Mouse (Mus musculus) forebrain, embryonic 14.5 days (tissue): ENCODE data around the gene Kcnc1. TPM values are rescaled to one million over a fixed set of nuclear protein-coding genes. Genes with fewer than 3 reads are reported as not detected.

Source experiments
- ATAC-seq: fragments of 200-750 bp; cut with Nextera tagmentation; 2 replicates; pipeline ENCODE4 v1.8.0; 2017; ENCODE audit warnings: mild to moderate bottlenecking, moderate library complexity
- DNase-seq: peaks from one replicate; pipeline ENCODE4 v3.0.0-alpha.2; 2015; ENCODE audit warnings: low spot score
- H3K27ac ChIP-seq: fragments of 300-500 bp; sonication (generic); 2 replicates; pipeline ENCODE4 v1.5.1; 2014; ENCODE audit warnings: low read depth, mild to moderate bottlenecking, control low read depth, low read length, moderate library complexity
- H3K27me3 ChIP-seq: fragments of 300-500 bp; sonication (generic); replicated peaks from 2 replicates; pipeline ENCODE4 v1.6.1; 2014; ENCODE audit warnings: low read length, control low read depth, mixed read lengths; ENCODE audit not compliant: control insufficient read depth, insufficient read depth
- H3K36me3 ChIP-seq: fragments of 300-500 bp; sonication (generic); 2 replicates; pipeline ENCODE4 v1.6.1; 2014; ENCODE audit warnings: low read length, control low read depth; ENCODE audit not compliant: control insufficient read depth, insufficient read depth
- H3K4me1 ChIP-seq: fragments of 300-500 bp; sonication (generic); 2 replicates; pipeline ENCODE4 v1.6.1; 2014; ENCODE audit warnings: antibody characterized with exemption, low read length, control low read depth; ENCODE audit not compliant: control insufficient read depth, insufficient read depth
- H3K4me2 ChIP-seq: fragments of 300-500 bp; sonication (generic); 2 replicates; pipeline ENCODE4 v1.6.1; 2014; ENCODE audit warnings: mild to moderate bottlenecking, control low read depth, low read length
- H3K4me3 ChIP-seq: fragments of 300-500 bp; sonication (generic); 2 replicates; pipeline ENCODE4 v1.5.1; 2014; ENCODE audit warnings: low read depth, low read length, control low read depth
- H3K9ac ChIP-seq: fragments of 300-500 bp; sonication (generic); 2 replicates; pipeline ENCODE4 v1.6.1; 2014; ENCODE audit warnings: mild to moderate bottlenecking, low read length, control low read depth, moderate library complexity
- H3K9me3 ChIP-seq: fragments of 300-500 bp; sonication (generic); replicated peaks from 2 replicates; pipeline ENCODE4 v1.6.1; 2016; ENCODE audit warnings: low read length, control low read depth, mixed read lengths; ENCODE audit not compliant: control insufficient read depth
- WGBS: fragments of 180-500 bp; shearing (Covaris S2); extraction: QIAGEN DNeasy Blood & Tissue Kit; methylation state at CpG from one replicate; pipeline ENCODE4 v1.1.7; 2014; 5-methylcytosine and 5-hydroxymethylcytosine counted together
- polyA plus RNA-seq: library from polyadenylated mRNA; unstranded; fragments of >200 nt; fragmentation: Nextera tagmentation; extraction: Ambion mirVana; gene quantifications from 2 replicates; pipeline ENCODE4 v1.2.1, GENCODE M21; 2014

Gene Kcnc1
- polyA plus RNA-seq, 1 experiment from 2014 or later = 3.6 TPM

DNA sequence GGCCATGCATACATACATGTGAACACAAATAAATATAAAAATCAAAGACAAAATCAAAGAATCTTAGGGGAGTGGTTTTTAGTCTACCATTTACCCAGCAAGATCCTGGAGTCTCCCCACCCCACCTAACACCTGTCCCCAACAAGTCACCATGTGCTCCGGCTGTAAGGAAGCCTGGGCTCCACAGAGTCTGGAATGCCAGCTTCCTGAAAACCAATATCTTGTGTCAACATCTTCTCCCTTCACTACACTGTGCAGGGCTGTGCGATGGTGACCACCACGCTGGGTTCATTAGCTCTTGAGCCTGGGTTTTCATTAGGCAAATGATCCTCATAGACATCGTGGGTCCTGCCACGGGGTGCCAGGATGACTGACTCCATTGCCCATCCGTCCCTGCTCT, 87.9 kb downstream of the Kcnc1 start:
- Histone ChIP-seq H3K27ac (no peak overlapping the region), H3K4me3 (no peak overlapping the region), H3K4me2 (no peak overlapping the region), H3K36me3 (no peaks in the 10 kb centered on the region), H3K4me1 (no peaks in the 10 kb centered on the region), H3K9ac (no peak overlapping the region), H3K9me3 (no peaks in the 10 kb centered on the region), H3K27me3 (no peaks in the 10 kb centered on the region)
- ATAC-seq (no peak), DNase-seq (no peak)
- 91% methylated on average over 6 of the region's 6 CpGs for WGBS

DNA sequence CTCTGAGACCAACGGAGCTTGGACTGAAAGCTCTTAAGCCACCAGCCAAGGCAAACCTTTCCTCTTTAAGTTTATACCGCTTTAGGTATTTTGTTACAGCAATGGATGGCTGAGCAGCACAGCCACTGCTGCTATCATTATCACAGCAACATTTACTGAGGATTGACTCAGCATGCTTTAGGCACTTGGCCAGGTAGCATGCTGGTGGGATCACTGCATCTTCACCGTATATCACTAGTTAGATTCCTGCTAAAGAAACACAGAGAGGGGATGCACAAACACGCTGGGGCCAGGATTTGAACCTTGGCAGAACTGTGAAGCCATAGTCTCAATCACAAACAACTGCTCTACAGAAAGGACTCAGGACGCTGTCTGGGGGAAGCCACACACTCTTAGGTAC, 90.5 kb downstream of the Kcnc1 start:
- 77% methylated on average over 5 of the region's 5 CpGs for WGBS
- Histone ChIP-seq H3K9me3 (no peaks in the 10 kb centered on the region), H3K4me2 (no peak overlapping the region), H3K9ac (no peak overlapping the region), H3K27ac (no peak overlapping the region), H3K4me3 (no peak overlapping the region), H3K36me3 (no peaks in the 10 kb centered on the region), H3K27me3 (no peaks in the 10 kb centered on the region), H3K4me1 (no peaks in the 10 kb centered on the region)
- DNase-seq (no peak), ATAC-seq (no peak)

DNA sequence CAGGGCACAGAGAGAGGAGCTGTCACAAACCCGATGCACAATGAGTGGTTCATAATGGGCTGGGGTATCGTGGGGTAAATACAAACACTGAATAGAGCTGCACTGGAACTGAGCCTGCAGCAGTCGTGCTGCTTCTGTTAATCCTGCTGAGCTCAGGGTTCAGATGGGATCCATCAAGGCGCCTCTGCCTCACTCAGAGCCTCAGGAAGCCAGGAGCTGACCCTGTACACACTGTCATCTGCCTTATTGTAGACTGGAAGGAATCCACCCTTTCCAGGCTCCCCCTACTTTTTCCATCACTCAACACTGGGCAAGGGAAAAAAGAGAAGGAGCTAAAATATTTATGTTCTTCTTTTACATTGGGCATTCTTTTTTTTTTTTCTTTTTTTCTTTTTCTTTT, 91.1 kb downstream of the Kcnc1 start:
- Histone ChIP-seq H3K27me3 (no peaks in the 10 kb centered on the region), H3K4me2 (no peak overlapping the region), H3K4me3 (no peak overlapping the region), H3K4me1 (no peaks in the 10 kb centered on the region), H3K9ac (no peak overlapping the region), H3K27ac (no peak overlapping the region), H3K36me3 (no peaks in the 10 kb centered on the region), H3K9me3 (no peaks in the 10 kb centered on the region)
- no peak for DNase-seq
- 23% methylated on average over 4 of the region's 4 CpGs for WGBS
- ATAC-seq = no peak

Other genes with a start within 250 kb of the Kcnc1 start
- 14.1 and 18.8 TPM in 2 replicates for gene Abcc8, start 216.5 kb upstream of the Kcnc1 start, polyA plus RNA-seq
- 2.0 and 3.6 TPM in 2 replicates for gene Ush1c, start 158.0 kb upstream of the Kcnc1 start, polyA plus RNA-seq
- gene Otog, start 155.5 kb upstream of the Kcnc1 start, polyA plus RNA-seq = not detected in 2 replicates
- 0.15 TPM in 1 of 2 replicates, not detected in the other for gene Myod1, start 20.0 kb upstream of the Kcnc1 start, polyA plus RNA-seq
- gene Sergef, start 243.3 kb downstream of the Kcnc1 start, polyA plus RNA-seq = 23.4 and 26.1 TPM in 2 replicates